Mouse (Mus musculus) cerebellum, adult 8-10 months (tissue): ENCODE data around the gene Nfia.
A peak's percentile ranks its signal among the peaks of the same experiment; 100 is the strongest.

Experiments used
- DNase-seq: peaks from one replicate; pipeline ENCODE4 v3.0.0; 2022

Nfia gene

DNA sequence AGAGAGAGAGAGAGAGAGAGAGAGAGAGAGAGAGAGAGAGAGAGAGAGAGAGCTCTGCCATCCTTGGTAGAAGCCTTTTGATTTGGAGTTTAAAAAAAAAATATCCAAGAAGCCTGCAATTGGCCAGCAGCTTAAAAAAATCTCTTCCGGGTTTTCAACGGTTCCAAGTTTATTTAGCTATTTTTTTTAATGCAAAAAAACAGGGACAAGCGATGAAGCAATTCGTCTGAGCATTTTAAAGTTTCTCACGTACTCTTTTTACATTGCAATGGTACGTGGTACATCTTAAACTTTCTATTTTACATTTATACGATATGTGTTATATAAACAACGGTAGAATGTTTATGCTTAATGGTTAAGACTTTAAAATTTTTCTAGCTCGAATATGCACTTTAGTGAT, at the start of gene Nfia:
Gene Nfia, plus strand, starts transcription at position 94 of the 400 bp plus-strand sequence.
- no peak for DNase-seq

GRCm38 (mm10) chr4:97723374-97723773, 49.2 kb upstream of the Nfia start:
- no peak for DNase-seq

- no peak for DNase-seq
Measured at GRCm38 (mm10) chr4:97728520-97728919, 44.0 kb upstream of the Nfia start.

DNA sequence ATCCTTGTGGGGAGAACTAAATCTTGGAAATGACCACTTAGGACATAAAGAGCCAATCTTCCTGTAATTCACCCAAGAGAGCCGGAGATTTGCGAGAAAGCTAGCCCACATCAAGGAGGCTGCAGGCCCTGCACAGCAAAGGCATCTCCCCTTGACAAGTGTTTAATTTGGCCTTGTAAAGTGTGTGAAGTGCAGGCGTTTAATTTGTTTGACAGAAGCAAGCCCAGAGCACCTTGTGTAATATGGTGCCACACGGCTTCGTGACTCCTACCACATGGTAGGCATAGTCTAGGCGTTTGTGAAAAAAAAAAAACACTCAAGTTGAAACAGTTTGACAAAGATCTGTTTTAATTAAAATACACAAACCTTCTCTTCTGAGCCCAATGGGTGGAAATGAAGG, 42.5 kb upstream of the Nfia start:
- no peak for DNase-seq

DNA sequence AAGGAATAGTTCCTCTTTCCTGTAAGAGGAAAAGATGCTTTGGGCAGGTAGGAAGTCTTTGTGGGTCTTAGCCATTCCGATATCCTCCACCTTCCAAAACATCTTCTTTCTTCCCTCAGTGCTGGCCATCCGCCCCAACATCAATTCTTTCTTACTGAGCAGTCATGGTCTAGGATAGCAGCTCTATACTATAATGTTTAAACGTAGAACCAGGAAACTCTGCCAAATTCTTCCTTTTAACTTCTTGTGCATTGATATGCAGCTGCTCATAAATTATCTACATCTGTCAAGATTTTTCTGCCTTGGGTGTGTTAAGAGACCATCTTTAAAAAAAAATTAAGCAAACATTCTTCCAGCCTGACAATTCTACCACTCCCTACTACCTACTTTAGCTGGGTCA, 42.1 kb upstream of the Nfia start:
- DNase-seq, result no peak

GRCm38 (mm10) chr4:97733392-97733791, 39.1 kb upstream of the Nfia start:
- no peak for DNase-seq

DNA sequence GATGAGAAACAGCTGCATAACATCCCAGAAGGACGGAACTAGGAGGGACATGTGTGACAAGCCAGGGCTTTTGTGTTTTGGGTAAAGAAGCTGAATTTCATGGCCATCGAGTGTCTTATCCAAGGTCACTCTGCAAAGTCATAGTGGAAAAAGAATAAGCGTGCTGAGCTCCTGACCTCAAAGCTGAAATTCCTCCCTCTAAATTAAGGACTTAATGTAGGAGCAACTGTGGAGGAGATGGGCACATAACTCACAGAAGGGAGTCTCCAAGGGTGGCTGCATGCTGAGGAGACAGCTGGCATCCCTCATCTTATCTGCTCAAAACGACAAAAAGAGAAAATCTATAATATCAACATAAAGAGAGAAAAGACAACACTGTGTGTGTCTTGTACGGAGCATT, 28.6 kb upstream of the Nfia start:
- no peak for DNase-seq

- peak; percentile 82 for DNase-seq
Measured at GRCm38 (mm10) chr4:97745296-97746105, 27.0 kb upstream of the Nfia start.

- DNase-seq, result no peak
Measured at GRCm38 (mm10) chr4:97746106-97746900, 26.2 kb upstream of the Nfia start.

DNA sequence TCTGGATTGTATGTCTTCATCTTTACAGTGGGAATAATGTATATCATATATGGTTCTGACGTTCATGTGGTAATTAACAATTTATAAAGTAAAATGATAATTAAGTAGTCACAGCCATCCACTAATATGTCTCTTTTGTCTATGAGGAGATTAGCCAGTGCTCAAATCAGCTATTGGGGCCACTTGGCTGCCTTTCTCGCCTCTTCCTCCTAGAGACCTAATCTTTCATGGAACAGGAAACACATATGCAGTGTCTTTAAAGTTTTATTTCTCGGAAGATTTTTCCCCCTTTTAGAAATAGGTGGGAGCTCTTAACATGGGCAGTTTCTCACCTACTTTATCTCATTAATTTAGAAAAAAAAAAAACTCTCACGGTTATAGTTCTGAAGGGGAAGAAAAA, 22.1 kb upstream of the Nfia start:
- DNase-seq, result no peak

GRCm38 (mm10) chr4:97751030-97751482, 21.5 kb upstream of the Nfia start:
- DNase-seq, result peak; percentile 90

- DNase-seq, result no peak
Measured at GRCm38 (mm10) chr4:97751483-97752251, 20.9 kb upstream of the Nfia start.

- DNase-seq, result no peak
Measured at GRCm38 (mm10) chr4:97752276-97753010, 20.1 kb upstream of the Nfia start.

DNA sequence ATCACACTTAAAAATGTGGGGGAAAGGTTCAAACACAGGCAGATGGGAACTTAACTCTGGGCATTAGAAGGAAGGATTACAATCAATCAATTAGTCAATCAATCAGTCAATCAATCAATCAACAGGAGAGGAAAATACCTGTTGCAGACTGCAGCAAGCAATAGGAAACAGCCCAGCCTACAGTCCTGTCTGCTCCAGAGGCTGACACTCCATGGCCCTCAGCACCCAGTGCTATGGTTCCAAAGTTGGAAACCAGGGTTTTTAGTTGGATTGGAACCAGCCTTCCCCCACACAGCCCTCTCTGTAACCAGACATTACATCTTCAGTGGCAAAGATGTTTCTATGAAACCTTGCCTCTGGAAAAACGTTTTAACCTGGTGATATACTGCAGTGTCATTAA, 19.0 kb upstream of the Nfia start:
- DNase-seq, result no peak

- DNase-seq, result no peak
Measured at GRCm38 (mm10) chr4:97754241-97754640, 18.3 kb upstream of the Nfia start.

GRCm38 (mm10) chr4:97757207-97757977, 15.1 kb upstream of the Nfia start:
- DNase-seq, result peak; percentile 77

- DNase-seq, result peak; percentile 55
Measured at GRCm38 (mm10) chr4:97757978-97758461, 14.5 kb upstream of the Nfia start.

- DNase-seq, result no peak
Measured at GRCm38 (mm10) chr4:97758661-97759060, 13.9 kb upstream of the Nfia start.

- no peak for DNase-seq
Measured at GRCm38 (mm10) chr4:97764616-97765015, 7.9 kb upstream of the Nfia start.

DNA sequence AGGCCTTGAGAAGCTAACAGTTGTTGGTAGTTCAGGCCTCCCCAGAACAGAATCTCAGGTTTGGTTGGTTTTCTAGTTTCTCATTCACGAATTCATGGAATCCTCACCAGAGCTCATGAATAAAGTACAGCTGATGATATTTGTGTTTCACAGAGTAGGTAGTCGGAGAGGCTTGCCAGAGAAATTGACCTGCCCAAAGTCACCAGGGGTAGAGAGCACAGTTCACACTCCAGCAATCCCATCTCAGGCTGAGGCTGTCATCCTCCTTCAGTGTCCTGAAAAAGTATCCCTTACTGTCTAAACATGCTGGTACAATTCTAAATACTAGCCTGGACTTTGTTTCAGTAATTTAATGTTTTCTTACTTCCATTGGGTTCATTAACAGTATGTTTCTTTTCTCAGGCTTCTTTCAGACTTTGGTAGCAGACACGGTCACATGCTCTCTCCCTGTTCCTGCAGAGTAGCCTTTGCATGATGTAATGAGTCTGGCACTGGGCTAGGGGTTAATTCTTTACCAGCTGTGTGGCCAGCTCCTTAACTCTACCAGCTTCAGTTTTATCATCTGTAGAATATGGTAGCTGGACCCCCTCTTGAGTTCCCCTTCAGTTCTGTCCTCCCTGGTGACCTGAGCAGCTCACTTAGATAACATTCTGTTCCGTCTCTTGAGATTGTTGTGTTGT, 7.1 kb upstream of the Nfia start:
- DNase-seq, result no peak

- DNase-seq, result no peak
Measured at GRCm38 (mm10) chr4:97766100-97766499, 6.4 kb upstream of the Nfia start.
